Comparison of ENCODE assay signal across 8 mouse cellular contexts in genomic region chr9:64386466-64387211, GRCm38 (mm10). TPM values are rescaled to one million over a fixed set of nuclear protein-coding genes. Genes with fewer than 3 reads are reported as not detected.
DNase-seq lines count a peak whose midpoint lies in the region; ATAC-seq and TF ChIP-seq lines count a peak whose summit lies in the region.

No protein-coding gene starts in this region.

- TF ChIP-seq CTCF in layer of hippocampus, adult 2 months (conservative IDR thresholded peaks at IDR 0.05): peak; percentile 9; the same call in 1 of the 2 replicates

- H3K4me2 ChIP-seq in heart, embryonic 15.5 days: peak overlapping the region; percentile 96
- H3K4me2 ChIP-seq in liver, embryonic 15.5 days: peak overlapping the region; percentile 63

- H3K9ac ChIP-seq in heart, embryonic 15.5 days: peak overlapping the region; percentile 35
- no peak overlapping the region for H3K9ac ChIP-seq in liver, embryonic 15.5 days

- H3K36me3 ChIP-seq in heart, embryonic 15.5 days: no peaks in the 10 kb centered on the region
- H3K36me3 ChIP-seq in liver, embryonic 15.5 days (replicated peaks): no peaks in the 10 kb centered on the region

- DNase-seq in layer of hippocampus, adult 2 months (ENCODE audit: low spot score in 2 of 2): no peak
- no peak for DNase-seq in layer of hippocampus, adult 9-10 months (ENCODE audit: low spot score)
- peak; percentile 90 for DNase-seq in cerebellum, adult 9-11 months
- no peak for DNase-seq in urinary bladder, postnatal 25 days (ENCODE audit: low spot score)
- DNase-seq in layer of hippocampus, postnatal 36 days: no peak

- no peak for ATAC-seq in heart, embryonic 15.5 days (replicated peaks; ENCODE audit: insufficient number of reproducible peaks, insufficient read depth, low FRiP score, low read depth)
- ATAC-seq in liver, embryonic 15.5 days (ENCODE audit: insufficient read depth): no peak
- no peak for ATAC-seq in activated CD4-positive, CD25-positive, alpha-beta regulatory T cell, adult 4 months

- WGBS in heart, embryonic 15.5 days: 1% methylated on average over 45 of the region's 45 CpGs
- 3% methylated on average over 45 of the region's 45 CpGs for WGBS in liver, embryonic 15.5 days (ENCODE audit: insufficient replicate concordance)

- peak overlapping the region; percentile 68 for H3K4me3 ChIP-seq in layer of hippocampus, adult 2 months
- peak overlapping the region; percentile 56 for H3K4me3 ChIP-seq in heart, embryonic 15.5 days
- H3K4me3 ChIP-seq in liver, embryonic 15.5 days (replicated peaks): peak overlapping the region; percentile 40; the same call in 1 of the 2 replicates

- no peak overlapping the region for H3K27ac ChIP-seq in layer of hippocampus, adult 2 months
- H3K27ac ChIP-seq in heart, embryonic 15.5 days: no peak overlapping the region
- H3K27ac ChIP-seq in liver, embryonic 15.5 days (replicated peaks): no peak overlapping the region

- peaks cover 76% of the 10 kb centered on the region for H3K27me3 ChIP-seq in heart, embryonic 15.5 days
- peaks cover 89% of the 10 kb centered on the region for H3K27me3 ChIP-seq in liver, embryonic 15.5 days

- peaks cover 28% of the 10 kb centered on the region for H3K4me1 ChIP-seq in heart, embryonic 15.5 days (replicated peaks)
- peaks cover 7% of the 10 kb centered on the region; the same call in 1 of the 2 replicates for H3K4me1 ChIP-seq in liver, embryonic 15.5 days (replicated peaks)

- H3K9me3 ChIP-seq in heart, embryonic 15.5 days (replicated peaks): no peaks in the 10 kb centered on the region
- no peaks in the 10 kb centered on the region for H3K9me3 ChIP-seq in liver, embryonic 15.5 days (replicated peaks)

RNA-seq across cellular contexts. Expression of gene Megf11, which starts 1.2 kb away (rescaled TPM):
- total RNA-seq in layer of hippocampus, adult 2 months (2021): 10 to 100 TPM; 14.1 to 18.5 TPM
- 0.63 and 0.72 TPM in 2 replicates for polyA plus RNA-seq in heart, embryonic 15.5 days (2015; fragmentation: Nextera tagmentation; extraction: Ambion mirVana)
- 0.51 and 0.83 TPM in 2 replicates for polyA plus RNA-seq in liver, embryonic 15.5 days (2015; fragmentation: Nextera tagmentation; extraction: Ambion mirVana)
- polyA plus RNA-seq in activated CD4-positive, CD25-positive, alpha-beta regulatory T cell, adult 4 months (2017; shearing (Covaris generic)): under 1 TPM; 0.14 to 0.28 TPM
- 10 to 100 TPM; 16.3 to 16.7 TPM for total RNA-seq in layer of hippocampus, postnatal 36 days (2021)

RNA-seq across cellular contexts. Expression of gene Dis3l, which starts 45.6 kb away (rescaled TPM):
- 10 to 100 TPM; 27.3 to 29.3 TPM for total RNA-seq in layer of hippocampus, adult 2 months (2021)
- polyA plus RNA-seq in heart, embryonic 15.5 days (2015; fragmentation: Nextera tagmentation; extraction: Ambion mirVana): 17.3 and 18.5 TPM in 2 replicates
- polyA plus RNA-seq in liver, embryonic 15.5 days (2015; fragmentation: Nextera tagmentation; extraction: Ambion mirVana): 8.5 and 8.8 TPM in 2 replicates
- polyA plus RNA-seq in activated CD4-positive, CD25-positive, alpha-beta regulatory T cell, adult 4 months (2017; shearing (Covaris generic)): 1 to 10 TPM; 9.5 to 9.8 TPM
- total RNA-seq in layer of hippocampus, postnatal 36 days (2021): 10 to 100 TPM; 28.6 to 30.3 TPM
